ENCODE assay signal across 19 mouse cellular contexts in genomic region chr19:54014999-54015398, GRCm38 (mm10). TPM values are rescaled to one million over a fixed set of nuclear protein-coding genes. Genes with fewer than 3 reads are reported as not detected.
"Had no signal": no experiment of that assay in that cellular context is flagged by ENCODE, and none has a peak within 500 bp of the region (broad histone marks: within the 10 kb centered on the region; RNA-seq: fewer than 3 reads in every experiment).

No protein-coding gene starts in this region.

- DNase-seq: kidney, adult 9 months; kidney, postnatal 14 days; kidney, postnatal 4 days; liver, embryonic 13.5 days; lung, adult 2 months; lung, postnatal 14 days; lung, postnatal 4 days; midbrain, embryonic 14.5 days; right cerebral cortex, adult 18-20 months; right cerebral cortex, postnatal 14 days; thymus, adult 2 months; thymus, postnatal 14 days; thymus, postnatal 4 days had no signal

- H3K9me3 ChIP-seq: liver, embryonic 13.5 days; neural tube, embryonic 12.5 days; neural tube, embryonic 15.5 days had no signal

- H3K9ac ChIP-seq: liver, embryonic 13.5 days; neural tube, embryonic 12.5 days; neural tube, embryonic 15.5 days had no signal

- H3K27ac ChIP-seq: liver, embryonic 13.5 days; neural tube, embryonic 12.5 days; neural tube, embryonic 15.5 days; stomach, postnatal 0 days had no signal

- H3K4me2 ChIP-seq: liver, embryonic 13.5 days; midbrain, embryonic 11.5 days; neural tube, embryonic 12.5 days; neural tube, embryonic 15.5 days had no signal

- H3K27me3 ChIP-seq: liver, embryonic 13.5 days; neural tube, embryonic 12.5 days; neural tube, embryonic 15.5 days had no signal

- H3K36me3 ChIP-seq: liver, embryonic 13.5 days; neural tube, embryonic 12.5 days; neural tube, embryonic 15.5 days had no signal

- H3K4me3 ChIP-seq: liver, embryonic 13.5 days; neural tube, embryonic 12.5 days; neural tube, embryonic 15.5 days had no signal

RNA-seq across cellular contexts. Expression of gene Adra2a, which starts 29.0 kb away (rescaled TPM):
- total RNA-seq: liver, adult 2 months had no signal
- polyA plus RNA-seq: limb, embryonic 11.5 days had no signal
